Mouse (Mus musculus): ENCODE data around the gene Irx2. TPM values are rescaled to one million over a fixed set of nuclear protein-coding genes. Genes with fewer than 3 reads are reported as not detected.

Irx2 gene
- polyA plus RNA-seq, 1 experiment from 2014 or later = 23.4 TPM

GRCm38 (mm10) chr13:72633097-72633496 lies 4.5 kb downstream of the Irx2 start:
- 0 out of 2 replicates have a peak, but pooled peaks cover 9% of the 10 kb centered on the region for H3K36me3 ChIP-seq (replicated peaks; ENCODE audit: control insufficient read depth, insufficient read depth)
- ATAC-seq (ENCODE audit: low FRiP score) (no peak), DNase-seq (ENCODE audit: low spot score) (peak; percentile 50)
- peak overlapping the region; percentile 88 for H3K27ac ChIP-seq
- H3K27me3 ChIP-seq (ENCODE audit: control insufficient read depth, insufficient read depth, low read length) = peaks cover 43% of the 10 kb centered on the region
- H3K4me2 ChIP-seq (replicated peaks) = peak overlapping the region; percentile 66
- H3K4me1 ChIP-seq (replicated peaks; ENCODE audit: control insufficient read depth, insufficient read depth, low read length) = peaks cover 15% of the 10 kb centered on the region
- H3K9ac ChIP-seq = peak overlapping the region; percentile 76
- H3K9me3 ChIP-seq (ENCODE audit: control insufficient read depth, low read length) = no peaks in the 10 kb centered on the region
- H3K4me3 ChIP-seq (replicated peaks; ENCODE audit: low read length) = peak overlapping the region; percentile 65
- 18% methylated on average over 2 of the region's 2 CpGs for WGBS

GRCm38 (mm10) chr13:72634752-72635315 lies 6.2 kb downstream of the Irx2 start:
- Histone ChIP-seq H3K9ac (peak overlapping the region; percentile 54), H3K4me1 (replicated peaks; ENCODE audit: control insufficient read depth, insufficient read depth, low read length) (peaks cover 33% of the 10 kb centered on the region), H3K27ac (peak overlapping the region; percentile 72), H3K4me3 (replicated peaks; ENCODE audit: low read length) (peak overlapping the region; percentile 28), H3K4me2 (replicated peaks) (peak overlapping the region; percentile 66), H3K9me3 (ENCODE audit: control insufficient read depth, low read length) (no peaks in the 10 kb centered on the region), H3K27me3 (ENCODE audit: control insufficient read depth, insufficient read depth, low read length) (peaks cover 58% of the 10 kb centered on the region), H3K36me3 (replicated peaks; ENCODE audit: control insufficient read depth, insufficient read depth) (0 out of 2 replicates have a peak, but pooled peaks cover 9% of the 10 kb centered on the region)
- WGBS = 15% methylated on average over 7 of the region's 7 CpGs
- DNase-seq (ENCODE audit: low spot score) = no peak
- ATAC-seq (ENCODE audit: low FRiP score) = no peak

GRCm38 (mm10) chr13:72636331-72636851 lies 7.8 kb downstream of the Irx2 start:
- H3K4me1 ChIP-seq (replicated peaks; ENCODE audit: control insufficient read depth, insufficient read depth, low read length) = peaks cover 29% of the 10 kb centered on the region
- no peak for ATAC-seq (ENCODE audit: low FRiP score)
- H3K9ac ChIP-seq = peak overlapping the region; percentile 40
- peak; percentile 29 for DNase-seq (ENCODE audit: low spot score)
- H3K4me2 ChIP-seq (replicated peaks) = peak overlapping the region; percentile 48
- H3K27me3 ChIP-seq (ENCODE audit: control insufficient read depth, insufficient read depth, low read length) = peaks cover 73% of the 10 kb centered on the region
- WGBS = 4% methylated on average over 20 of the region's 20 CpGs
- 0 out of 2 replicates have a peak, but pooled peaks cover 4% of the 10 kb centered on the region for H3K36me3 ChIP-seq (replicated peaks; ENCODE audit: control insufficient read depth, insufficient read depth)
- H3K27ac ChIP-seq = 0 out of 2 replicates have a peak overlapping the region, but pooled peaks have one; percentile 47
- H3K9me3 ChIP-seq (ENCODE audit: control insufficient read depth, low read length) = no peaks in the 10 kb centered on the region
- peak overlapping the region; percentile 13 for H3K4me3 ChIP-seq (replicated peaks; ENCODE audit: low read length)

- Histone ChIP-seq H3K4me1 (replicated peaks; ENCODE audit: control insufficient read depth, insufficient read depth, low read length) (peaks cover 28% of the 10 kb centered on the region), H3K27me3 (ENCODE audit: control insufficient read depth, insufficient read depth, low read length) (peaks cover 81% of the 10 kb centered on the region), H3K36me3 (replicated peaks; ENCODE audit: control insufficient read depth, insufficient read depth) (no peaks in the 10 kb centered on the region)
These were observed 8.9 kb downstream of the Irx2 start for GRCm38 (mm10) chr13:72637536-72637935.

GRCm38 (mm10) chr13:72638401-72639130 lies 9.9 kb downstream of the Irx2 start:
- no peak for ATAC-seq (ENCODE audit: low FRiP score)
- DNase-seq (ENCODE audit: low spot score) = peak; percentile 29
- H3K4me3 ChIP-seq (replicated peaks; ENCODE audit: low read length) = no peak overlapping the region

More at GRCm38 (mm10) chr13:72637536-72637935, 8.9 kb downstream of the Irx2 start:
- ATAC-seq (ENCODE audit: low FRiP score) = no peak
- Histone ChIP-seq H3K27ac (no peak overlapping the region), H3K9me3 (ENCODE audit: control insufficient read depth, low read length) (no peaks in the 10 kb centered on the region), H3K4me2 (replicated peaks) (no peak overlapping the region), H3K9ac (no peak overlapping the region), H3K4me3 (replicated peaks; ENCODE audit: low read length) (no peak overlapping the region)
- 20% methylated on average over 3 of the region's 3 CpGs for WGBS
- DNase-seq (ENCODE audit: low spot score) = peak; percentile 28

GRCm38 (mm10) chr13:72639441-72640130 lies 11.0 kb downstream of the Irx2 start:
- peak overlapping the region; percentile 29 for H3K4me3 ChIP-seq (replicated peaks; ENCODE audit: low read length)
- H3K27me3 ChIP-seq (ENCODE audit: control insufficient read depth, insufficient read depth, low read length) = peaks cover 83% of the 10 kb centered on the region
- H3K9me3 ChIP-seq (ENCODE audit: control insufficient read depth, low read length) = no peaks in the 10 kb centered on the region
- peak overlapping the region; percentile 32 for H3K9ac ChIP-seq
- H3K4me2 ChIP-seq (replicated peaks) = peak overlapping the region; percentile 64
- DNase-seq (ENCODE audit: low spot score) (peak; percentile 53), ATAC-seq (ENCODE audit: low FRiP score) (peak; percentile 67)
- H3K4me1 ChIP-seq (replicated peaks; ENCODE audit: control insufficient read depth, insufficient read depth, low read length) = peaks cover 28% of the 10 kb centered on the region
- H3K36me3 ChIP-seq (replicated peaks; ENCODE audit: control insufficient read depth, insufficient read depth) = no peaks in the 10 kb centered on the region
- whole genome bisulfite sequencing = 2% methylated on average over 32 of the region's 32 CpGs
- H3K27ac ChIP-seq = peak overlapping the region; percentile 32; the same call in 1 of the 2 replicates

More at GRCm38 (mm10) chr13:72638401-72639130, 9.9 kb downstream of the Irx2 start:
- peak overlapping the region; percentile 33 for H3K4me2 ChIP-seq (replicated peaks)
- peak overlapping the region; percentile 25; the same call in 1 of the 2 replicates for H3K9ac ChIP-seq
- no peak overlapping the region for H3K27ac ChIP-seq
- H3K27me3 ChIP-seq (ENCODE audit: control insufficient read depth, insufficient read depth, low read length) = peaks cover 87% of the 10 kb centered on the region
- H3K36me3 ChIP-seq (replicated peaks; ENCODE audit: control insufficient read depth, insufficient read depth) = no peaks in the 10 kb centered on the region
- H3K9me3 ChIP-seq (ENCODE audit: control insufficient read depth, low read length) = no peaks in the 10 kb centered on the region
- peaks cover 28% of the 10 kb centered on the region for H3K4me1 ChIP-seq (replicated peaks; ENCODE audit: control insufficient read depth, insufficient read depth, low read length)
- WGBS = 9% methylated on average over 26 of the region's 26 CpGs

- peaks cover 28% of the 10 kb centered on the region for H3K4me1 ChIP-seq (replicated peaks; ENCODE audit: control insufficient read depth, insufficient read depth, low read length)
- H3K9me3 ChIP-seq (ENCODE audit: control insufficient read depth, low read length) = no peaks in the 10 kb centered on the region
- H3K27ac ChIP-seq = no peak overlapping the region
- peaks cover 77% of the 10 kb centered on the region for H3K27me3 ChIP-seq (ENCODE audit: control insufficient read depth, insufficient read depth, low read length)
- peak overlapping the region; percentile 29 for H3K4me3 ChIP-seq (replicated peaks; ENCODE audit: low read length)
- H3K4me2 ChIP-seq (replicated peaks) = peak overlapping the region; percentile 64
- 13% methylated on average over 11 of the region's 11 CpGs for WGBS
- DNase-seq (ENCODE audit: low spot score) (peak; percentile 55), ATAC-seq (ENCODE audit: low FRiP score) (no peak)
- no peaks in the 10 kb centered on the region for H3K36me3 ChIP-seq (replicated peaks; ENCODE audit: control insufficient read depth, insufficient read depth)
- peak overlapping the region; percentile 32; the same call in 1 of the 2 replicates for H3K9ac ChIP-seq
These were observed 11.5 kb downstream of the Irx2 start for GRCm38 (mm10) chr13:72640131-72640521.

GRCm38 (mm10) chr13:72656447-72656846 lies 27.8 kb downstream of the Irx2 start:
- no peak overlapping the region for H3K4me3 ChIP-seq (replicated peaks; ENCODE audit: low read length)
- no peaks in the 10 kb centered on the region for H3K9me3 ChIP-seq (ENCODE audit: control insufficient read depth, low read length)
- H3K9ac ChIP-seq = no peak overlapping the region
- no peak for ATAC-seq (ENCODE audit: low FRiP score)
- H3K4me1 ChIP-seq (replicated peaks; ENCODE audit: control insufficient read depth, insufficient read depth, low read length) = no peaks in the 10 kb centered on the region
- 53% methylated on average over 1 of the region's 1 CpGs for WGBS
- no peaks in the 10 kb centered on the region for H3K27me3 ChIP-seq (ENCODE audit: control insufficient read depth, insufficient read depth, low read length)
- no peak for DNase-seq (ENCODE audit: low spot score)
- H3K36me3 ChIP-seq (replicated peaks; ENCODE audit: control insufficient read depth, insufficient read depth) = no peaks in the 10 kb centered on the region
- H3K27ac ChIP-seq = no peak overlapping the region
- H3K4me2 ChIP-seq (replicated peaks) = no peak overlapping the region

- no peak overlapping the region for H3K27ac ChIP-seq
- H3K4me2 ChIP-seq (replicated peaks) = no peak overlapping the region
- no peak overlapping the region for H3K4me3 ChIP-seq (replicated peaks; ENCODE audit: low read length)
- no peaks in the 10 kb centered on the region for H3K9me3 ChIP-seq (ENCODE audit: control insufficient read depth, low read length)
- H3K4me1 ChIP-seq (replicated peaks; ENCODE audit: control insufficient read depth, insufficient read depth, low read length) = no peaks in the 10 kb centered on the region
- no peak for DNase-seq (ENCODE audit: low spot score)
- WGBS = 91% methylated on average over 1 of the region's 1 CpGs
- H3K27me3 ChIP-seq (ENCODE audit: control insufficient read depth, insufficient read depth, low read length) = no peaks in the 10 kb centered on the region
- H3K36me3 ChIP-seq (replicated peaks; ENCODE audit: control insufficient read depth, insufficient read depth) = no peaks in the 10 kb centered on the region
- no peak overlapping the region for H3K9ac ChIP-seq
- ATAC-seq (ENCODE audit: low FRiP score) = no peak
These were observed 47.2 kb downstream of the Irx2 start for GRCm38 (mm10) chr13:72675826-72676225.
